Mouse (Mus musculus): ENCODE measurements around the gene Mrto4. TPM values are rescaled to one million over a fixed set of nuclear protein-coding genes. Genes with fewer than 3 reads are reported as not detected.

Mrto4 gene
- total RNA-seq, 1 experiment from 2014 or later = 41.9 TPM

DNA sequence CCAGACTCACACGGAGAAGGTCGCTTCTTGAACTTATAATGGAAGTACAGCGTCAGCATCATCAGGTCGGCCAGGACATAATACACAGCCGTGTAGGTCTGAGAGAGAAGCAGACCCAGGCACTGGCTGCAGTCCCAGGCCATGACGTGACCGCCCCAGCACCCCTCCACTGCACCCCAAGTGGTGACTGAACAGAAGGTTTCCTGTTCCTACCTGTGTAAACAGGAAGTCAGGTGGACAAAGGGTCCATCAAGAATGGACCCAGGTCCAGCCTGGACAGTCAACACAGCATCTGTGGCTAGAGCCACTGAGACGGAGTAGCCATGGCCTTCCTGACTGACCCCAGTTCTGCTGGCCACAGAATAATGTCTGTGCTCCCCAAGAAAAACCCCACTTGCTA, 50.6 kb downstream of the Mrto4 start:
- no peak for ATAC-seq (replicated peaks; ENCODE audit: insufficient number of reproducible peaks, low FRiP score, low TSS enrichment, poor library complexity, severe bottlenecking)

DNA sequence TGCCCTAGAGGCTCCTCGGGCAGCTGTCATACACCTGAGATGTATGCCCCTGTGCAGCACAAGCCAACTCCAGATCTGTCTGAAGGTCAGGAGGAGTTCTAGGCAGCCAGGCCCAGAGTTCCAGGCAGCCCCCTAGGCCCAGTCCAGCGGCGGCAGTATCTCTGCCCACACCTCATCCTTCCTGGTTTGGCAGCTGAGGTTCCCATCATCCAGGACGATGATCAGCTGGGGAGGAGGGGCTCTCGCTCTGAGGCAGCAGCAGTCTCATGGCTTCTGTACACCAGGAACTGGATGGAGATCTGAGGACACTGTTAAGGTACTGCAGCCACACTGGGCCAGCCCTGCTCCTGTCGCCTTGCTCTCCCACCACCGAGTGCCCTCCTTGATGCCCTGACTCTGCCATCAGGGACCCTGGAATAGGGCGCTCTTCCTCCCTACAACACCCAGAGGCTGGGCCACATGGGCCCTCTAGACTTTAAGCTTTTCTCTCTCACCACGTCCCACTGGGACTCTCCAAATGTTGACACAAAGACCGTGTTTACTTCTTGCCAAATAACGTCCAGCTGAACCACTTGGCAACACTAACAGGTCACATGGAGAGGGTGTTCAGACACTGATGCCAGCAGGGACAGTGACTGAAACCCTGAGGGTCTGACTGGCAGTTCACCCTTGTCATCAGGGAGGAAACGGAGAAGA, 53.6 kb downstream of the Mrto4 start:
- no peak for ATAC-seq (replicated peaks; ENCODE audit: insufficient number of reproducible peaks, low FRiP score, low TSS enrichment, poor library complexity, severe bottlenecking)

DNA sequence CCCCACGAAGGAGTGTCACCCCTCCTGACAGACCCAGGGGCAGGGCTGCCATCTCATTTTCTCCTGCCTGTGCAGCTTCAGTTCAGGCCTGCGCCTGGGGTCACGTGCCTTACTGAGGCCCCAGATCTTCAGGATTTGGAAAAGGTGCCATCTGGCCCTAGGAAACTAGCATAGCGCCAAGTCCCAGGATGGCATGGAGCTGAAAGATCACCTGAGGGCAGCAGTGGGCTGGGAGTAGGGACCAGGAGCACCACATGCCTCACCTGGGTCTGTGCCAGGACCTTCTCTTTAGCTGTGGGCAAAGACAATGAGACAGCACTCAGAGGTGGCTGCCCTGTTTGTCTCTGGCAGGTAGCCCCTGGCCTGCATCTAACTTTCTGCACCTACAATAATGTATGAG, 54.8 kb downstream of the Mrto4 start:
- no peak for ATAC-seq (replicated peaks; ENCODE audit: insufficient number of reproducible peaks, low FRiP score, low TSS enrichment, poor library complexity, severe bottlenecking)

Other genes starting within 250 kb of the Mrto4 start
- gene Minos1, start 221.5 kb downstream of the Mrto4 start, total RNA-seq (2017) = 102 to 135 TPM (median 117 TPM) in 3 replicates
- gene Capzb, start 159.7 kb downstream of the Mrto4 start, total RNA-seq (2017) = 302 to 348 TPM (median 323 TPM) in 3 replicates
- gene Pqlc2, start 41.9 kb downstream of the Mrto4 start, total RNA-seq (2017) = 6.1 to 12.0 TPM (median 6.4 TPM) in 3 replicates
- gene Akr7a5, start 41.8 kb downstream of the Mrto4 start, total RNA-seq (2017) = 3.6 to 7.3 TPM (median 4.8 TPM) in 3 replicates
- gene Emc1, start within 50 bp of the Mrto4 start, total RNA-seq (2017) = 14.3 to 34.6 TPM (median 21.9 TPM) in 3 replicates
- 38.5 to 107 TPM (median 47.9 TPM) in 3 replicates for gene Ubr4, start within 50 bp of the Mrto4 start, total RNA-seq (2017)
- gene Iffo2, start 178.0 kb upstream of the Mrto4 start, total RNA-seq (2017) = 11.1 to 19.2 TPM (median 11.7 TPM) in 3 replicates